Mouse (Mus musculus): ENCODE data around the gene 1700025G04Rik. TPM values are rescaled to one million over a fixed set of nuclear protein-coding genes. Genes with fewer than 3 reads are reported as not detected.

1700025G04Rik gene
- polyA plus RNA-seq, 1 experiment: 5.0 TPM

DNA sequence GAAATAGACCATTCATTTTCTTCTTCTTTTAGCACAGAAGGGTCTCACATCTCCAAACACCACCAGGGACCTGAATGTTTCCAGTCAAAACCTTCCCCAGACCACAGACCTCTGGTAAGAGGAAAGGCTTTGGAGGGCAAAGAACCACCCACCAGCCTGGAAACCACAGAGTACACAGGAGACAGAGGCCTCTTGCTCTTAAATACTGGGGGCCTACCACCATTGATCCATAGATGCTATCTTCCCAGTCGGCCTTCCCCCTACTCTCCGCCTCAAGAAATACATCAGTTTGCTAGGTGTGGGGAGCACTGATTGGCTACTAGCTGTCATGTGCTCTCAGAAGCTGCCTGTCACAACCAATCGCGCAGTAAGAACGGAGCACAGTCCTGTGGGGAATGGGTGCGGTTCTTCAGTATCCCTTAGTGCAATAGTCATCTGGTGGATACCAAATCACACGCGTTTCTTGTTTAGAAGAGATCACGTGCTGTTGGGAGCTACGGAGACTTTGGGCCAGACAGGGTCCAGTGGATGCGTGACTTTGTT lies 210.5 kb downstream of the 1700025G04Rik start:
- TF ChIP-seq POLR2A (IDR thresholded peaks at IDR 0.05; ENCODE audit: control insufficient read depth, extremely low read depth, insufficient read depth, low read length, poor library complexity) (no peak), CTCF (IDR thresholded peaks at IDR 0.05; ENCODE audit: borderline replicate concordance, control insufficient read depth, extremely low read depth, insufficient read depth, low read length, poor library complexity) (no peak)
- Histone ChIP-seq H3K4me1 (replicated peaks; ENCODE audit: control insufficient read depth, insufficient read depth, low read length) (no peaks in the 10 kb centered on the region), H3K4me3 (ENCODE audit: control insufficient read depth, insufficient read depth, low read length) (no peak overlapping the region), H3K27me3 (ENCODE audit: control insufficient read depth, insufficient read depth, low read length) (no peaks in the 10 kb centered on the region), H3K36me3 (ENCODE audit: control insufficient read depth, insufficient read depth, low read length) (no peaks in the 10 kb centered on the region), H3K27ac (ENCODE audit: control insufficient read depth, insufficient read depth, low read length) (no peak overlapping the region)
- no peak for DNase-seq
- 81% methylated on average over 11 of the region's 11 CpGs for WGBS

DNA sequence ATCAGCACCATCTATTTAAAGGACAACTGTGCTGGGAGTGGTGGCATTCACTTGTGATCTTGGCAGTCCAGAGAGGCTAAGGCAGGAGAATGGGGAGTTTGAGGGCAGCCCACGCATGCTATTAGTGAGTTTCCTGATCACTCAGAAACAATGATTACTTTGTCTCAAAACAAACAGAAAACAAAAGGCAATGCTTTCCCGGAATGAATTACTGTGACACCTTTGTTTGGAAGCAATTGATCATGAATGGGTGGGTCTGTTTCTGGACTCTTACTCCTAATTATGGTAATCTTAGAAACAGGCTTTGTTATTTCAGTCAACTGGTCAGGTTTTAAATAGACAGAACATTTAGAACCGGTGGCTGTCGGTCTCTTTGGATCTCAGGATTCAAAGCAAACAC lies 211.5 kb downstream of the 1700025G04Rik start:
- Histone ChIP-seq H3K4me1 (replicated peaks; ENCODE audit: control insufficient read depth, insufficient read depth, low read length) (no peaks in the 10 kb centered on the region), H3K36me3 (ENCODE audit: control insufficient read depth, insufficient read depth, low read length) (no peaks in the 10 kb centered on the region), H3K27me3 (ENCODE audit: control insufficient read depth, insufficient read depth, low read length) (no peaks in the 10 kb centered on the region), H3K4me3 (ENCODE audit: control insufficient read depth, insufficient read depth, low read length) (no peak overlapping the region), H3K27ac (ENCODE audit: control insufficient read depth, insufficient read depth, low read length) (no peak overlapping the region)
- 88% methylated on average over 4 of the region's 4 CpGs for whole genome bisulfite sequencing
- DNase-seq: no peak
- TF ChIP-seq CTCF (IDR thresholded peaks at IDR 0.05; ENCODE audit: borderline replicate concordance, control insufficient read depth, extremely low read depth, insufficient read depth, low read length, poor library complexity) (no peak), POLR2A (IDR thresholded peaks at IDR 0.05; ENCODE audit: control insufficient read depth, extremely low read depth, insufficient read depth, low read length, poor library complexity) (no peak)

DNA sequence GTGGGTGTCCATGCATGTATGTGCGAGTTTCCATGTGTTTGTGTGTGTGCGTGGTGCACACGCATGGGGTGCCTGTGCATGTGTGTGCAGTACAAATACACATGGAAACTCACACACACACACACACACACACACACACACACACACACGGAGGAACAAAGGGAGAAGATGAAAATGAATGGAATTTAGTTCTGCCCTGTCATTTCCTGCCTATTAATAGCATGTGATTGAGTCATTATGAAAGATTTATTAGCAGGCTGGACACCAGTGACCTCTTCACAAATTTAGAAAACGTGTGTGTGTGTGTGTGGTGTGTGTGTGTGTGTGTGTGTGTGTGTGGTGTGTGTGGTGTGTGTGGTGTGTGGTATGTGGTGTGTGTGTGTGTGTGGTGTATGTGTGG lies 217.0 kb downstream of the 1700025G04Rik start:
- Histone ChIP-seq H3K4me1 (replicated peaks; ENCODE audit: control insufficient read depth, insufficient read depth, low read length) (no peaks in the 10 kb centered on the region), H3K4me3 (ENCODE audit: control insufficient read depth, insufficient read depth, low read length) (no peak overlapping the region), H3K27ac (ENCODE audit: control insufficient read depth, insufficient read depth, low read length) (no peak overlapping the region), H3K36me3 (ENCODE audit: control insufficient read depth, insufficient read depth, low read length) (no peaks in the 10 kb centered on the region), H3K27me3 (ENCODE audit: control insufficient read depth, insufficient read depth, low read length) (no peaks in the 10 kb centered on the region)
- DNase-seq: no peak
- WGBS: 83% methylated on average over 5 of the region's 5 CpGs
- TF ChIP-seq CTCF (IDR thresholded peaks at IDR 0.05; ENCODE audit: borderline replicate concordance, control insufficient read depth, extremely low read depth, insufficient read depth, low read length, poor library complexity) (no peak), POLR2A (IDR thresholded peaks at IDR 0.05; ENCODE audit: control insufficient read depth, extremely low read depth, insufficient read depth, low read length, poor library complexity) (no peak)

DNA sequence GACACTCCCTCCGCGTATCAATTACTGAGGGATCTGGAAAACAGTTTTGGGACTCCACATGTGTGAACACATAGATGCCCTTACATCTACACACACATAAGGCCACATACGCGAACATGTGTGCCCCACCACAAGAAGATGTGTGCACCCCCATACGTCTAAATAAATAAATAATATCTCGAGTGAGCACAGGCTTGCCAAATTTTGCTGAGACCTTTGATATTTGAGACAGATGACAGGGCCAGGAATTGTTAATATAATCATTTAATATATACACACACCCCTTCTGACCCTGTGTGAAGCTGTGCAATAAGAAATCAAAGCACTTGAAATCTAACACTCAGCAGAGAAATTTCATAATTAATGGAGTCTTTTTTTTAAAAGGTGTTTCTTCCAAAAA lies 225.6 kb downstream of the 1700025G04Rik start:
- DNase-seq: no peak
- Histone ChIP-seq H3K4me1 (replicated peaks; ENCODE audit: control insufficient read depth, insufficient read depth, low read length) (no peaks in the 10 kb centered on the region), H3K4me3 (ENCODE audit: control insufficient read depth, insufficient read depth, low read length) (no peak overlapping the region), H3K27ac (ENCODE audit: control insufficient read depth, insufficient read depth, low read length) (no peak overlapping the region), H3K27me3 (ENCODE audit: control insufficient read depth, insufficient read depth, low read length) (no peaks in the 10 kb centered on the region), H3K36me3 (ENCODE audit: control insufficient read depth, insufficient read depth, low read length) (no peaks in the 10 kb centered on the region)
- no peak for TF ChIP-seq CTCF (IDR thresholded peaks at IDR 0.05; ENCODE audit: borderline replicate concordance, control insufficient read depth, extremely low read depth, insufficient read depth, low read length, poor library complexity)
- 96% methylated on average over 6 of the region's 6 CpGs for WGBS

DNA sequence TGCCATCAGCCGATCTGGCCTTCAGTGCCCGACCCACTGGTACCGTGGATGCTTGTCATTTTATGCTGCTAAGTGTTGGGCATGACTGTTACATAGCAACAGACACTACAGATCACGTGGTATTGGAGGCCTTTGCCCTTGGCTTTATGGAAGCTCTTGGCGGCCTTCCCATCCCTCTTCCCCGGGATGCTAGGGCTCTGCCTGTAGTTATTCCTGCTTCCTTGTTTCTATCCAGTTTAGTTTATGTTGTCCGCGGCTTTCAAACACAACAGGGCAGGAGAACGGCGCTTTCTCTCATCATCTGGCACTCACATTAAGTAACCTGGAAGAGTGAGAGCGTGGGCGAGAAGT lies 226.2 kb downstream of the 1700025G04Rik start:
- Histone ChIP-seq H3K4me1 (replicated peaks; ENCODE audit: control insufficient read depth, insufficient read depth, low read length) (no peaks in the 10 kb centered on the region), H3K36me3 (ENCODE audit: control insufficient read depth, insufficient read depth, low read length) (no peaks in the 10 kb centered on the region), H3K27ac (ENCODE audit: control insufficient read depth, insufficient read depth, low read length) (no peak overlapping the region), H3K27me3 (ENCODE audit: control insufficient read depth, insufficient read depth, low read length) (no peaks in the 10 kb centered on the region), H3K4me3 (ENCODE audit: control insufficient read depth, insufficient read depth, low read length) (no peak overlapping the region)
- 95% methylated on average over 12 of the region's 12 CpGs for WGBS
- TF ChIP-seq CTCF (IDR thresholded peaks at IDR 0.05; ENCODE audit: borderline replicate concordance, control insufficient read depth, extremely low read depth, insufficient read depth, low read length, poor library complexity): no peak
- TF ChIP-seq POLR2A (IDR thresholded peaks at IDR 0.05; ENCODE audit: control insufficient read depth, extremely low read depth, insufficient read depth, low read length, poor library complexity): no peak
- no peak for DNase-seq

DNA sequence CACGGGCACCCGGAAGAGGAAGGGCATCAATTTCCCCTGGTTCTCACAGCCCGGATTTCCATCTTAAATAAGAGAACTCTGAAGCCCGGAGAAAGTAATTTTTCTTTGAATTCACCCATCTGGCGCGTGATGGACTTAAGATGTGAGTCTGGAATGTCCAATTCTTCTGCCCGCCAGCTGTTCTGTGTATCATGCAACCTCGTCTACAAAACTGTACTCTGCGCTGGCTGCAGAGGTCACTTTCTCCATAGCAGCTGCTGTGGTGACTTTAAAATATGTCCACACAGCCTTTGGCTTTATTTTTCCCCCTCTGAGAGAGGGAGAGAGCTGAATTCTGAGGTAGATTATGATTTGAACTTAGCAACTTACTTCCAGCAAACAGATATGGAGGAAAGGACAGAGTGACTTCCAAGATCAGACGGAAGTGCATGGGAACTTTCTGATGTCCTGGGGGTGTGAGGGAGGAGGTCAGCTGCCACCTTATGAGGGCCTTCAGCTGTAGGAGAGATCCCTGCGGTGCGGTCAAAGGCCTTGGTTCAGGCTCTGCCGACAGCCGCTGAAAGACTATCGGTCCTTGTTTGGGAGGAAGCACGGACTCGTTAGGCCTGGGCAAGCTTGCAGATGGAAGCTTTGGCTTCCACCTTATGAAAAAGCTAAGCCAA lies 226.7 kb downstream of the 1700025G04Rik start:
- no peak overlapping the region for H3K4me3 ChIP-seq (ENCODE audit: control insufficient read depth, insufficient read depth, low read length)
- no peak for DNase-seq
- H3K4me1 ChIP-seq (replicated peaks; ENCODE audit: control insufficient read depth, insufficient read depth, low read length): no peaks in the 10 kb centered on the region
- no peaks in the 10 kb centered on the region for H3K36me3 ChIP-seq (ENCODE audit: control insufficient read depth, insufficient read depth, low read length)
- WGBS: 95% methylated on average over 17 of the region's 17 CpGs
- TF ChIP-seq POLR2A (IDR thresholded peaks at IDR 0.05; ENCODE audit: control insufficient read depth, extremely low read depth, insufficient read depth, low read length, poor library complexity) (no peak), CTCF (IDR thresholded peaks at IDR 0.05; ENCODE audit: borderline replicate concordance, control insufficient read depth, extremely low read depth, insufficient read depth, low read length, poor library complexity) (no peak)
- H3K27ac ChIP-seq (ENCODE audit: control insufficient read depth, insufficient read depth, low read length): no peak overlapping the region
- no peaks in the 10 kb centered on the region for H3K27me3 ChIP-seq (ENCODE audit: control insufficient read depth, insufficient read depth, low read length)

DNA sequence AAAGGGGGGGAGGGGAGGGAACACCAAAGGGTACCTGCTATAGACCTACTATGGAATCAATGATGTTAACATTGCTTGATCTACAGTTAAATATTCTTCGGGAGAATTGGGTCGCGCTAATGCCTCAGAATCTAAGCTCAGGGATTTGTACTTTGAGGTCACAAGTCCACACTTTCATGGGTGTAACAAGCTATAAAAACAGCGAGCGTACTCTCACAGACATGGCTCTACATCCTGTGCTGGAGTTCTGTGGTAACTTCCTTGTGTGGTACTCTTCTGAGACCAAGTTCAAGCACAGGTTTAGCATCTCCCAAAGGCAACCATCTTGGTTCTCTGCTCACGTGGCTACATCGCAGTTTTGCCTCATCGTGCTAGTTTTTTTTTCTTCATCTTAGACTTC lies 227.8 kb downstream of the 1700025G04Rik start:
- no peak for TF ChIP-seq POLR2A (IDR thresholded peaks at IDR 0.05; ENCODE audit: control insufficient read depth, extremely low read depth, insufficient read depth, low read length, poor library complexity)
- Histone ChIP-seq H3K4me1 (replicated peaks; ENCODE audit: control insufficient read depth, insufficient read depth, low read length) (no peaks in the 10 kb centered on the region), H3K27me3 (ENCODE audit: control insufficient read depth, insufficient read depth, low read length) (no peaks in the 10 kb centered on the region), H3K36me3 (ENCODE audit: control insufficient read depth, insufficient read depth, low read length) (no peaks in the 10 kb centered on the region), H3K27ac (ENCODE audit: control insufficient read depth, insufficient read depth, low read length) (no peak overlapping the region), H3K4me3 (ENCODE audit: control insufficient read depth, insufficient read depth, low read length) (no peak overlapping the region)
- no peak for DNase-seq
- 96% methylated on average over 8 of the region's 8 CpGs for WGBS

Measured in thymus, adult 2 months (tissue).